13 mouse cellular contexts compared by ENCODE assay signal in the genomic region with DNA sequence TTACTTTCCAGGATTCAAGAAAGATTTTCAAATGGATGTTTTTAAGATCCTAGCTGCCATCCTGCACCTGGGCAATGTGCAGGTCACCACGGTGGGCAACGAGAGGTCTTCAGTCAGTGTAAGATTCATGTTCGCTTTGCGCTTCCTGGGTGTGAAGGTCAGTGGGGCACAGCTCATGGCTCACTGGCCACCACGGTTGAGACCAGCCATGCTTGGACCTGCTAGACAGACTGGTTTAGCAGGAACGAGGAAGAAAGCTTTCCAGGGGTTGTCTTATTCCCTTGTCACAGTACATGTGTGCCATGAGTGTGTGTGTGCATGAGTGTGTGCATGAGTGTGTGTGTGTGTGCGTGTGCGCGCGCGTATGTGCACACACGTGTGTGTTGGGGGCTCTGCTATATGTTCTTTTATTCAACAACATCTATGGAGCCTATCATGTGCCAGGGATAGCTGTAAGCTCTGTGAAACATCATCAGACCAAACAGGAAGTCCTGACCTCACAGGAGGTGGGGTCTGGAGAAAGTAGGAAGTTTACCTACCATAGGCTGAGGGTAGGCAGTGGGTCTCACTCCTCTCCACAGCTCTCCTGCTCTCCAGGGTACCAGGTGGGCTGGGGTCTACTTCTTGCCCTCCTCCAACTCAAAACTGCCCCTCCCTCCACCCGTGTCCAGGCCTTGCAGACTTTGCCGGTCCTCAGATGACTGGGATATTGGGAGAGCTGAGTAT. TPM values are rescaled to one million over a fixed set of nuclear protein-coding genes. Genes with fewer than 3 reads are reported as not detected.
DNase-seq lines count a peak whose midpoint lies in the region; ATAC-seq lines count a peak whose summit lies in the region.
"Had no signal": no experiment of that assay in that cellular context is flagged by ENCODE, and none has a peak within 500 bp of the region (broad histone marks: within the 10 kb centered on the region; RNA-seq: fewer than 3 reads in every experiment).

No protein-coding gene starts in this region.

- ATAC-seq in inflammation-experienced regulatory T-cells, adult 6 months, result peak; percentile 46

- no peaks in the 10 kb centered on the region for H3K27me3 ChIP-seq in megakaryocyte, embryonic 14.5 days (replicated peaks)
- H3K27me3 ChIP-seq: limb, embryonic 13.5 days had no signal

- DNase-seq in spleen, postnatal 36 days (ENCODE audit: low spot score in 2 of 2), result peak; percentile 46 to 61
- DNase-seq in spleen, adult 12 weeks (ENCODE audit: low spot score), result no peak
- peak; percentile 35 for DNase-seq in thymus, postnatal 25 days
- no peak for DNase-seq in embryo, embryonic 11 days
- DNase-seq in layer of hippocampus, postnatal 10 days (ENCODE audit: low spot score in 2 of 2), result no peak
- DNase-seq in left cerebral cortex, adult 8-10 months (ENCODE audit: low spot score in 2 of 2), result no peak
- DNase-seq: adrenal gland, postnatal 36 days; cerebellum, adult 9-10 months; gastrocnemius, postnatal 14 days; right cerebral cortex, adult 18-20 months had no signal

- peaks cover 91% of the 10 kb centered on the region for H3K4me1 ChIP-seq in megakaryocyte, embryonic 14.5 days

- peaks cover 6% of the 10 kb centered on the region for H3K36me3 ChIP-seq in megakaryocyte, embryonic 14.5 days (replicated peaks; ENCODE audit: low read length)
- H3K36me3 ChIP-seq: limb, embryonic 13.5 days had no signal

- peak overlapping the region; percentile 73 for H3K4me3 ChIP-seq in megakaryocyte, embryonic 14.5 days (replicated peaks)
- H3K4me3 ChIP-seq: limb, embryonic 13.5 days had no signal

- no peaks in the 10 kb centered on the region; the same call in 1 of the 2 replicates for H3K9me3 ChIP-seq in megakaryocyte, embryonic 14.5 days

RNA-seq across cellular contexts. Expression of a gene that starts 24.2 kb away (rescaled TPM):
- under 1 TPM in 2 of 3 experiments, not detected in 1; 0.24 to 0.30 TPM for polyA plus RNA-seq in inflammation-experienced regulatory T-cells, adult 6 months (2017; shearing (Covaris generic))
- 0.27 TPM in 1 of 2 replicates, not detected in the other for polyA plus RNA-seq in megakaryocyte, embryonic 14.5 days (2012; ENCODE audit: insufficient read depth, low replicate concordance)
- under 1 TPM; 0.29 to 0.80 TPM for total RNA-seq in layer of hippocampus, postnatal 10 days (2021)
- 1 to 10 TPM; 6.1 to 9.1 (median 7.6) TPM for total RNA-seq in left cerebral cortex, adult 8-10 months (2022)

RNA-seq across cellular contexts. Expression of a gene that starts 50.1 kb away (rescaled TPM):
- 10 to 100 TPM in 1 of 3 experiments, 1 to 10 TPM in 2; 6.8 to 10.1 (median 8.8) TPM for polyA plus RNA-seq in inflammation-experienced regulatory T-cells, adult 6 months (2017; shearing (Covaris generic))
- 6.7 and 7.5 TPM in 2 replicates for polyA plus RNA-seq in megakaryocyte, embryonic 14.5 days (2012; ENCODE audit: insufficient read depth, low replicate concordance)
- 100 to 1,000 TPM; 105 to 110 TPM for total RNA-seq in layer of hippocampus, postnatal 10 days (2021)
- 100 to 1,000 TPM; 162 to 190 (median 168) TPM for total RNA-seq in left cerebral cortex, adult 8-10 months (2022)

Comparison
In these comparisons a context has a peak if more than half of its experiments do, and no peak if none do; other contexts are left out.
1. DNase-seq: peak in spleen, postnatal 36 days (2 of 2) and thymus, postnatal 25 days (single experiment); none in spleen, adult 12 weeks (single experiment), embryo, embryonic 11 days (single experiment), layer of hippocampus, postnatal 10 days (0 of 2) and left cerebral cortex, adult 8-10 months (0 of 2).